Mouse (Mus musculus) liver, adult (tissue): ENCODE results near the gene Hist1h2ad.
"Not testable (repeated sequence)": the region's sequence is repeated elsewhere in the genome, so short reads cannot be mapped to it uniquely, and the experiment has no call there.

Experiments
- GATA4 ChIP-seq: IDR thresholded peaks from 2 replicates; pipeline ENCODE4 v1.6.1; 2014; ENCODE audit warnings: mild to moderate bottlenecking, low read length; ENCODE audit not compliant: insufficient replicate concordance

Hist1h2ad gene

GRCm38 (mm10) chr13:23573898-23574524 lies at the start of gene Hist1h2ad, which contains the start of gene Hist1h2bf:
Gene Hist1h2ad (plus strand): TSS chr13:23574381.
Gene Hist1h2bf (minus strand): TSS chr13:23574196.
- not testable (repeated sequence) for TF ChIP-seq GATA4

GRCm38 (mm10) chr13:23524654-23525053 lies 49.5 kb upstream of the Hist1h2ad start:
- no peak for TF ChIP-seq GATA4

GRCm38 (mm10) chr13:23525901-23526300 lies 48.3 kb upstream of the Hist1h2ad start:
- TF ChIP-seq GATA4 = no peak

- TF ChIP-seq GATA4 = no peak
Observed at GRCm38 (mm10) chr13:23526312-23526711, 47.9 kb upstream of the Hist1h2ad start.

- TF ChIP-seq GATA4 = no peak
Observed at GRCm38 (mm10) chr13:23529005-23529404, 45.2 kb upstream of the Hist1h2ad start.

- TF ChIP-seq GATA4 = no peak
Observed at GRCm38 (mm10) chr13:23529480-23530165, 44.6 kb upstream of the Hist1h2ad start.

- peak; percentile 10; the same call in 1 of the 2 replicates for TF ChIP-seq GATA4
Observed at GRCm38 (mm10) chr13:23530181-23530900, 43.8 kb upstream of the Hist1h2ad start.

- TF ChIP-seq GATA4 = no peak; the same call in 1 of the 2 replicates
Observed at GRCm38 (mm10) chr13:23530901-23531875, 43.0 kb upstream of the Hist1h2ad start, which contains the start of gene Hist1h4h. Gene Hist1h4h (plus strand): TSS chr13:23531050.

- TF ChIP-seq GATA4 = no peak
Observed at GRCm38 (mm10) chr13:23532262-23533075, 41.7 kb upstream of the Hist1h2ad start.

- TF ChIP-seq GATA4 = not testable (repeated sequence)
Observed at GRCm38 (mm10) chr13:23533560-23534367, 40.4 kb upstream of the Hist1h2ad start, which contains the start of gene Hist1h2af. Gene Hist1h2af (plus strand): TSS chr13:23533906.

GRCm38 (mm10) chr13:23534368-23535131 lies 39.6 kb upstream of the Hist1h2ad start:
- TF ChIP-seq GATA4 = no peak
